Mouse (Mus musculus) mature B cell (primary cell): ENCODE measurements at regions not wholly inside any gene's neighbourhood (a gene's known extent, or its start where the extent isn't known, plus 50 kb on each side); places are given as distances from the start of the nearest gene placed in this dataset.

Experiments used
- in situ Hi-C: fragments of 300-500 bp; cut with MboI; formaldehyde crosslinking; loops from 2 replicates; pipeline ENCODE4 v1.14.3; 2019

DNA sequence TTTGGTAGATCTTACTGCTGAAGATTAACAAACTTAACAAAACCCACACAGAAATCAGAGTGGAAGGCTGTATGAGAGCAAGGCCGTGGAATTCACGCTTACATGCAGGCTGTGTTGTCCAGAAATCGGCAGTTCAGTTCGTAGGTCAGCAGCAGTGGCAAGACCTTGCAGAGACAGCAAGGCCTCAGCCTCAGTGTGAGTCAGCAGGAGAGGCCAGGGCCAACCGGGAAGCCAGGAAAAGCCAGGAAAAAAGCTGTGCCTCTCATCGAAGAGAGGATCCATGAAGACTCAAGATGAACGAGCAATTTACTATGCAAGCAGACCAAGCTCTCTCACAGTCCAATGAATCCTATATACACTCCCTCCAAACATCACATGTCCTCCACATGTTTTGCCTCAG, 103.4 kb upstream of the 1700021F07Rik start:
- in situ Hi-C loops: no loop called here

DNA sequence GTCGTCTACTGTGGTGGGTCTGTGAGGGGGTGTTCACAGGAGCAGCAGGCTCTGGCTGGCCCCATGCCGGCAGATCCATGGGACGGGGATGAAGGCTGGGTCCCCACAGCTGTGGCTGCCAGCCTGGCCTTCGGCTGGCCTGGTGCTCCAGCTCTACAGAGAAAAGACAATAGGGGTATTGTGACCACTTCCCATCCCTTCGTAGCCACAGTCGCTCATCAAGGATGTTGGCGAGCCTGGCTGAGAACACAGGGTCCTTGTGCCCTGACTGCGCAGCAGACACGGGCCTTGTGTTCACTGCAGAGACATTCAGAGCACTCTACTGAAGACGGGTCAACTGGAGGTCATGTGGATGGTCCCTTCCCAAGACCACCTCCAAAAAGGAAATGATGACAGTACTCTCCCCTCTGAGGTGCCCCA, 102.4 kb upstream of the 1700021F07Rik start:
- in situ Hi-C loops: no loop called here

DNA sequence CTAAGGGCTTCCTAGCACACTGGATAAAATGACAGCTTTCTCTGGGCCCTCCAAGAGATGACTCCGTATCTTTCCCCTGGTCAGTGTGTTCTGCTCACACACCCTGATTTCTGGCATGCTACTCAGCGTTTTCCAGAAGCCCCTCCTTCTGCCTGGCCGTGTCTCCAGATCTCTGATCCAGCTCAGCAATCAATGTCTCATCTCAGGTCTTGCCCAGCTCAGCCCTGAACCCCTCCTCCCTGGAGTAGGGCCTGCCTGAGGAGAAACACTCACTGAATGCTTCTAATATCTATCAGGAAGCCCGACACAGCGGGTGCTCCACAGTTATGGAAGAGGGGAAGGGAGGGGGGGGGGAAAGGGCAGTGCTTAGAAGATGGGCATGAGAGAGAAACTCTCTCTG, 101.9 kb upstream of the 1700021F07Rik start:
- in situ Hi-C loops: no loop called here

DNA sequence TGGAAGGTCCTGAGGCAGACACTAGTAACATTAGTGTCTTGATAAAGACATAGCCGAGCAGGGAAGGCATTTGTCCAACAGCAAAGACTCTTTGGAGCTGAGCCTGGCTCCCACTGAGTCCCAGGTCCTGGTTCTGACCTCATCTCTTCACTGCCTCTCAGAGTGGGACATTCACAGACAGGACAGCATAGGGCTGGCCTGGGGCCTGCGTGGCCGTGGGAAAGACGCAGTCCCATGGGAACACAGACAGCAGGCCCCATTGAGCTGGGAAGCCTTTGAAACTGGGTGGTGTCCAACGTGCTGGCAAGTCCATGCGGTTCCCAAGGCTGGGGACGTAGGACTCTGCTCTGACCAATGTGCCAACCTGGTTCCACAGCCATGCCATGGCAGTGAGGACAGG, 97.5 kb upstream of the 1700021F07Rik start:
- in situ Hi-C loops: no loop called here

DNA sequence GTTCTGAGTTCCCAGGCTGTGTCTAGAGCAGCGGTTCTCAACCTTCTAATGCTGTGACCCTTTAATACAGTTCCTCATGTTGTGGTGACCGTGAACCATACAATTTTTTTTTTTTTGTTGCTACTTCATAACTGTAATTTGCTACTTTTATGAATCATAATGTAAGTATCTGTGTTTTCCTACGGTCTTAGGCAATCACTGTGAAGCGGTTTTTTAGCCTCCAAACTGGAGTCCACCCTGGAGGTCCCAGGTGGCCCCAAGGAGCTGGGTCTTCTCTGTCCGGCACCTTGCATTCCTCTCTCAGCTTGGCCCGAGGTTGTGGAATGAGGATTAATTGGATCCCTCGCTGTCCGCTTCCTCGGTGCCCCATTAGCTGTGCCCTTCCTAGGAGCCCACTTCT, 96.6 kb upstream of the 1700021F07Rik start:
- in situ Hi-C loops: no loop called here

DNA sequence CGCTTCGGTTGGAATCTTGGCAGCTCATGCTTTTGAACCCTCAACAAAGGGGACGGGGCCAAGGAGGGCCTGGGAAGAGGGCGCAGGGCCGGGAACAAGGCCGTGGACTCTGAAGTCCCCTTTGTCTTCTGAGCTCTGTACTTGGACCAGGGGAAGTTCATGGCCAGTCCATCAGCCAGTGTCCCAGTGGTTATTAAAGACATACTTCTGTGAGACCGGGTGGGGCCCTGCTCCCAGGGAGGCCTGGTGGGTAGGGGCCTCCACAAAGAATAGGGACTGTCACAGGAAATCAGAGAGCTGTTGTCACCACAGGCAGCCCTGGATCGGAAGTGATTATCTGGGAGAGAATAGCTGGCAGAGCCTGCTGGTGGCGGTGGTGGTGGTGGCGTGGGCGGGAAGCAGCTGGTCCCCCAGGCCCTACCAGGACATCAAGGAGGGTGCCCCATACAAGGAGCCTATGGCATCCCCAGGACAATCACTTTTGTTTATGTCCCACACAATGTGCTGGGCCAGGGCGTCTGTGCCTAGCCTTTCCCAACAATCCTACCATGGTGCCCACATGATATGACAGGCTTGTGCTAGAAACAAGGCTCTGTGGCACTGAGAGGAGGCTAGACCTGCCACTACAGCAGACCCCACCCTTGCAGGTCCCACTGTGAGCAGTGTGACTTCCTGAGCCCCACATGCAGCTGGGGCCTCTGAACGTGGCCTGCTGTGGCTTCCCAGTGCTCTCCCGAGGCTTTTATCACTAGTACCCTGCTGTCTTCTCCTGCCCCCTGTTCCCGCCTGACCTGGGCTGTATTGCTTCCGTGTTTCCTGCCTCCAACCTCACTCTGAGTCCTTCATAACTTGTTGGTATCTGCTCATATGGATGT, 96.0 kb upstream of the 1700021F07Rik start:
- in situ Hi-C loops: no loop called here

DNA sequence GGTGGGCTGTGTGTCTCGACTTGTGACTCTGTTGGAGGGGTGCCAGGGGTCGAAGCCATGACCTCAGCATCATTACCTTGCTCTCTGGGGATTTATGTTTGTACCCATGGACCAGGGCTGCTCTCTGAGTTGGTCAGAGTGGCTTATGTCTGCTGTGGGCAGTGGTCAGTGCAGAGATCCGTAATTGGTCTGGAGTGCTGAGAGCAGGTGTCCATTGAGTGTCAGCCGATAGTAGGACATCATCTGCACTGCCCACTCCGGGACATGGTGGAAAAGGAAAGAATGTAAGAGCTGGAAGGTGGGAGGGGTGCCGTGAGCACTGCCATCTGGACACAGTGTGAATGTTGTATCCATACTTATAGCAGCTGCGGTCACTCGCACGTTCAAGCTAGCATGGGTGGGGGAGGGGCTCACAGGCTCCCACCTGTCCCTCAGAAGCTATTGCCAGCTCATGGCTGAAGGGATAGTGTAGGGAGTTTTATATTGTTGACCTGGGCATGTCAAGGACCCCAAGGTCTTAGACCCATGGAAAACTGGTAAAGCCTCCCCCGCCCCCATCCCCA, 94.4 kb upstream of the 1700021F07Rik start:
- in situ Hi-C loops: no loop called here

DNA sequence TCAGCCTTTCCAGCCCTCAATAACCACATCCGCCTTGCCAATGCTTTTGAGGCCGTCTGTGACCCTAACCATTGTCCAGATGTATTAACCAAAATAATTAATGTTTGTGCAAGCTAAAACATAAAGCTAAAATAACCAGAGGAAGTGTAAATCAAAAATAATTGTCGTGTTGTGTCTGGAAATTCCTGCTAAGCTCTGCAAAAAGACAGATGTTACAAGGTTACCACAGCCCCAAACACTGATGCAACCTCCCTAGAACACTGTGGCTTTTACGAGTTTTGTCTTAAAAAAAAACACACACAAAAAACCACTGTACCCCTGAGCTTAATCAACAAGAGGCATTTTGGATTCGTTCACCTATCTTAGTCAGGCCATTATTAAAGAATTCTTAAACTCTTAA, 90.5 kb upstream of the 1700021F07Rik start:
- in situ Hi-C loops: no loop called here

DNA sequence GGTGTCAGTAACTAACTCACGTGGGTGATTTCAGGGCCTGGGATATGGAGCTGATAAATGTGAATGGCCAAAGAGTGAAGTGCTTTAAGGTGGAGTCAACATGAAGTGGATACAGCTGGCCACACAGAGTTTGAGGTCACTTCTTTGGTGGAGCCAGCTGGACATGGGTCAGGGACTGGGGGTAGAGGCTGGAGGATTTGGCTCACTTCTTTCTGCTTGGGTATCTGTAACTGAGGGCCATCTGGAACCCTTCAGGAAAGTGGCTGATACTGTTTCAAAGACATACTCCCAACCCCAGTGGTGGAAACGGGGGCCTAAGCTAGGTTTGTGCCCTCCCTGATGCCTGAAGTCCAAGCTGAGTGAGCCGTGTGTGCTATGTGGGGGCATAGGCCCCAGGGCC, 90.1 kb upstream of the 1700021F07Rik start:
- in situ Hi-C loops: no loop called here

DNA sequence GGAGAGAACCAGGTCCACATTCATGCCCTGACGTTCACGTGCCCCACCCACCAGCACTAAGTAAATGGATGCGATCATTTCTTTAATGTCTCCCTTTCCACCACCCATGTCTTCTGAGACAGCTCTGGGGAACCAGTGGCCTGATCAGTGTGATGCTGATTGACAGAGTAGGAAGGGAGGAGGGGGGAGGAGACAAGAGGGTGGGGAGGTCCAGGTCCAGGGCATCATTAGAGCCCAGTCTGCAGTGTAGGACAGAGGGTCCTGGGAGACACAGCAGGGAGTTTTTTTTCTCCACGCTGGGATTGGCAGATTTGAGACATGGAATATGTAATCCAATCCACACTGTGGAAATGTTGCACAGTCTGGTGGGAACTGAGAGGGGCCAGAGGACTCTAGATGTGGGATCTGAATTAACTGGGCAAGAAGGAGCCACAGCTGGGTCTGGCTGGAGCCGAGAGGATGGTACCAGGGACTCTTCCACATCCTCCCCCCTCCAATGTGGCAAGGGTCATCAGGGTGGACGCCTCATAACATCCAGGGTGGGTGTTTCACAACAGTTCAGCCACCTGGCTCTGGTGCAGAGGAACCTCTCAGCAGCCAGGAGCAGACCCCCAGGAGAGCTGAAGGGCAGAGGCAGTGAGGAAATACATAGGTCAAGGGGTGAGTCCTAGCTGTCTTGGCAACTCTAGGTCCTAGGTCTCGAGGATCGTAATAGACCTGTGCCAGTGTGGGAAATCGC, 89.3 kb upstream of the 1700021F07Rik start:
- in situ Hi-C loops: no loop called here

DNA sequence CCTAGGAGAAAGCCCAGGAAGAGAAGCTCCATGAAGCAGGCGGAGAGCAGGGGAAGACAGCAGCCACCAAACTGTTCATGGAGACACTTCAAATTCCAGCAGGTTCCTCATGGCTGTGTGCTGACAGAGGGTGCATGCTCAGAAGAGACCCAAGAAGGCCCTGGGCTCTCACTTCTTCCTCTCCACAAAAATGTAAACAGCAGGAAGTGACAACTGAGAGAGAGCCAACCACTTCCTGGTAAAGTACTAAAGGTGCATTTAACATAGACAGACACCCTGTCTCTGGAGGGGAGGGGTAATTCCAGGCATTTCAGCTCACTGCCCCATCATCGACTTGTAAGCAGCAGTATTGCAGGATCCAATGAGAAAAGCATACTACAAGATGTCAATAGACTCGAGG, 85.8 kb upstream of the 1700021F07Rik start:
- in situ Hi-C loops: no loop called here

DNA sequence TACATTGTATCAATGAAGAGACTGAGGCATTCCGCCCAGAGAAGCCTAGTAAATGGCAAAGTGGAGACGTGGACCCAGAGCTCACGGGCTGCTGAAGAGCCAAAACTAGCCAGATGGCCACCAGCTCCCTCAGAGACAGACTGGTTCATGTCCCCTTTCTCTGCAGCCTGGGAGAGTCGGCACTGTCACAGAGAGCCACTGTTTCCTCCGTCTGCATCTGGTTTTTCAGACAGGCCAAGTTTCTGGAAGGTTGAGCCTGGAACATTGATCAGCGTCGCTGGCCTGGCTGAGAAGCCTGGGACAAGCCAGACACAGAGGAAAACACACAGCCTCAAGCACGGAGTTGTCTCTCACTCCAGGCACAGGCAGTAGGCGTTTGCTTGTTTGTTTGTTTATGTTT, 83.4 kb upstream of the 1700021F07Rik start:
- in situ Hi-C loops: no loop called here

DNA sequence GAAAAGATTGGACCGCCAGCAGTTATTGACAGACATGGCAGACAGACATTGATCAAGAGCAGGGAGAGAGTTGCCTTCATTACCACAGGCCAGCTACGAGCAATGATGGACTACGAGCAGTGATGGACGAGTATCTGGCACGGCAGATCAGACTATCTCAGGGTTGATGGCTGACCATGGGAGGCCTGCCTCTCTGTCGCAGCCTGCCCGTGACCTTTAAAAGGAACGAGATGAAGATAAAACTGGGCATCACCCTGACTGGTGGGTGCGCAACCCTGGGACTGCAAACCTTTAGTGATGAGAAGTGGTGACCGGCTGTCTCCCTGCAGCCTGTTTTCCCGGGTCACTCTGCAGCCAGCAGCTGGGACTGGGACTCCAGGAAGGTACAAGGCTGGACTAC, 80.3 kb upstream of the 1700021F07Rik start:
- in situ Hi-C loops: no loop called here

DNA sequence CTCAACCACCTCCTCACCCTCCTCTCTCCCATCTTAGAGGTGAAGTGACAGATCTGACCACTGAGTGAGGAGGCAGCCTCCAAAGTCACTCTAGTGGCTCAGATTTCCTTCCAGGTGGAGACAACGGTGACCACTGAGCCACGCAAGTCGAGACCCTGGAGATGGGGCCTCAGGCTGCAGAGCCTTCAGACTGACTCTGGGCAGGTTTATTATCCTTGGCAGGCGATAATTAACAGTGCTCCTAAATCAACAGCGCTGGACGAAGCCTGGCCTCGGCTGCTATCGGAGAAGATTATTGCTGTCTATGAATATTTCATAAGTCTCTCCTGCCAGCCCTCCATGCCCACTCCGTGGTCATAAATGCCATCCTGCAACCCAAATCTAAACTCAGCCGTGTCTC, 79.1 kb upstream of the 1700021F07Rik start:
- in situ Hi-C loops: no loop called here

DNA sequence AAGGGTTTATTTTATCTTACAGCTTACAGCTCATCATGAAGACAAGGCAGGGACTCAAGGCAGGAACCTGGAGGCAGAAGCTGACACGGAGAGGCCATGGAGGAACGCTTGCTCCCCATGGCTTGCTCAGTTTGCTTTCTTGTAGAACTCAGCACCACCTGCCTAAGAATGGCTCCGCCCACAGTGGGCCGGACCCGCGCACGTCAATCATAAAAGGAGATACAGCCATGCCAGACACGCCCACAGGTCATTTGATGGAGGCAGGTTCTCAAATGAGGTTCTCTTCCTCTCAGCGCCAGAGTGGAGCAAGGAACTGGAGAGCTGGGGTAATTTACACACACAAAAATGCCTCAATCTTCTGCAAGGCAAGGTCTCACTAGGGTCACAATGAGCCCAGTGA, 78.0 kb upstream of the 1700021F07Rik start:
- in situ Hi-C loops: no loop called here

DNA sequence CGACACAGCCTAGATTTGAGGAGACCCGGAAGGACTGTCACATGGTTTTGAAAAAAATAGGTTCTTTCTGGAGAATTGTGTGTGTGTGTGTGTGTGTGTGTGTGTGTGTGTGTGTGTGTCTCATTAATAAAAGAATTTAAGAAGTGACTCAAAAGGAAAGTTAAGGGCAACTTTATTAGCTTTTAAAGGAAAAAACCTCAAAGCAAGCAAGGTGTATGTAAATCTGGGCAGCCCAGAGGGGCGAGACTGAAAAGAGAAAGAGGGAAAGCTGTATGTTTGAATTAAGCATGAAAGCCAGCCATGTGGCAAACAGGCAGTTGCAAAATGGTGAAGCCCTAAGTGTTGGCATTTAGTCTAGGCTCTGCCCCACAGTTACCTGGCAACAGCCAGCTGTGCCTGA, 77.3 kb upstream of the 1700021F07Rik start:
- in situ Hi-C loops: no loop called here

DNA sequence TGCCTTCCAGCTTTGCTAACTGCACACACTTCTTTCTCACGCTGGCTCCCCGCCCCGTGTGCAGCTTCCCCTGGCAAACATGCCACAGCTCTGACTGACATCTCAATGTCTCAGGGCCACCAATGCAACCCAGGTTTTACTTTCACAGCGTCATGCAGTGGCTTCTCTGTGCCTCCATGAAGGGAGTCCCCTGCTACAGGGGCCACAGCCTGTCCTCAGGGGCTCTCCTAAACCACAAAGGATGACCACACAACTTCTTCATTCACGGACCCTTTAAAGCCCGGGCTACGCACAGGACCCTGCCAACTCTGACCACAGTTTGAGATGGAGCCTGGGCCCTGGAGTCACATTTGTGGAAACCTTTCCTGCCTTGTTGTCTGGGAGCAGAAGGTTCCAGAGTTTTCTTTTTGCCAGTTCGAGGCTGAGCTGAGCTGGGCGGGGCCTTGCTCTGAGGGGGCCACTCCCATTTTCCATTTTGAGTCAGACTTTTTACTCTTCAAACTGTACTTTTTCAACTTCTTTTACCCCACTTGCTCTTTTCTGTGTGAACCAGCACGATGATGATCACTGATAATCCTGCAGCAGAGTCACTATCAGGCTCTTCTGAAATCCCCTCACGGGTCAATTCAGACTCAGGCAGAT, 73.7 kb upstream of the 1700021F07Rik start:
- in situ Hi-C loops: no loop called here

DNA sequence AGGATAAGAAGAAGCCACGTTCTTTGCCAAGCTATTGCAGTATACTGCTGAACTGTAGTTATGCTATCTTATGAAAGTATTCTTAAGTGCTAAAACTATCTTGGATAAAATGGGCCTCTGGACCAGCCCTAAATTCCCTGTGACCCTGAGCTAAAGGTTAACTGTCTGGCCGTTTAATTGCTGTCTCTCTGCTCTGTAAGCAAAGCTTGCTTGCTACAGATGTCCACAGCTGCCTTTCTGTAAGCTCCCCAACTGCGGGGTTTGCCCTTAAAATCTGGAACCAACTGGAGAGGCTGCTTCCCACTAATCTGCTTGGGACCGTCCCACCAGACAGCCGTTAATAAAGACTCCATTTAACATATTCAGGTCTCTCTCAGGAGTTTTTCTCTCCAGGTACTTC, 73.2 kb upstream of the 1700021F07Rik start:
- in situ Hi-C loops: no loop called here

DNA sequence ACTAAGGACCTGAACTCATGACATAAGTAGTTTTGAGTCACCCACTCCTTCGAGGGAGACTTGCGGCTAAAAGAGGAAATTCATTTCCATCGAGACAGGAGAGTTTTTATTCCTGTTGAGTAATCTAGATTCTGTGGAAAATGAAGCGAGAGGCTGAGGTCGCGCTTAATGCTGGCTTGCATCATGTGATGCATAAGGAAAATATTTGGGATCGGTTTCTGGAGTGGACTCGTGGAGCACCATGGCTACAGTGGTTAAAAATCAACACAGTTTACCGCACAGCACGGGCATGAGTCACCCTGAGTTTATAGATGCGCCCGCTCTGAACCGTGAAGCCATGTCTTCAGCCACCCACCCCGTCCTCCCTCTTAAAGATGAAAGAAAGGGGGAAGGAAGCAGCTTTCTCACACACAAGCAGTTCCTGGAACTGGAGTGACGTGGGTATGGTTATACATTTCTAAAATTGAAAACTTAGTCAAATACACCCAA, 70.3 kb upstream of the 1700021F07Rik start:
- in situ Hi-C loops: loop anchor here (5.0 kb wide), 1 partner anchor 230 kb away; no protein-coding TSS in a partner anchor

DNA sequence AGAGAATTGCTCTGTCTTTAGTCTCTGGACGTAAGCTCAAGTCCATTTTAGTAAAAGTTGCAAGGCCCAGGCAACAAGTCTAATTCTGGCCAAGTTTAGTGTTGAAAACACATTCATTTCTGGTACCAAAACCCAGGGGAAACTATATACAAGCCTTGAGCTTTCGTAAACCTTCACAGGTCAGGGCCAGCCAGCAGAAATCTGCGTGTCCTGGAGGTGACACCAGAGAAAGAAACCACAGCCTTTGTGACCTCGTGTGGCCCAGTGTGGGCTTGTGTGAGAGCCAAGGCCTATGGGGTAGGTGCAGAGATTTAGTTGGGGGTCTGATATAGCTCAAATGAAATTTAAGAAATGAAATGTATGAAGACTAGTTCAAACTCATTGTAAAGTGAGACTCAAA, 69.6 kb upstream of the 1700021F07Rik start:
- in situ Hi-C loops: loop anchor here (5.0 kb wide), 1 partner anchor 230 kb away; no protein-coding TSS in a partner anchor

DNA sequence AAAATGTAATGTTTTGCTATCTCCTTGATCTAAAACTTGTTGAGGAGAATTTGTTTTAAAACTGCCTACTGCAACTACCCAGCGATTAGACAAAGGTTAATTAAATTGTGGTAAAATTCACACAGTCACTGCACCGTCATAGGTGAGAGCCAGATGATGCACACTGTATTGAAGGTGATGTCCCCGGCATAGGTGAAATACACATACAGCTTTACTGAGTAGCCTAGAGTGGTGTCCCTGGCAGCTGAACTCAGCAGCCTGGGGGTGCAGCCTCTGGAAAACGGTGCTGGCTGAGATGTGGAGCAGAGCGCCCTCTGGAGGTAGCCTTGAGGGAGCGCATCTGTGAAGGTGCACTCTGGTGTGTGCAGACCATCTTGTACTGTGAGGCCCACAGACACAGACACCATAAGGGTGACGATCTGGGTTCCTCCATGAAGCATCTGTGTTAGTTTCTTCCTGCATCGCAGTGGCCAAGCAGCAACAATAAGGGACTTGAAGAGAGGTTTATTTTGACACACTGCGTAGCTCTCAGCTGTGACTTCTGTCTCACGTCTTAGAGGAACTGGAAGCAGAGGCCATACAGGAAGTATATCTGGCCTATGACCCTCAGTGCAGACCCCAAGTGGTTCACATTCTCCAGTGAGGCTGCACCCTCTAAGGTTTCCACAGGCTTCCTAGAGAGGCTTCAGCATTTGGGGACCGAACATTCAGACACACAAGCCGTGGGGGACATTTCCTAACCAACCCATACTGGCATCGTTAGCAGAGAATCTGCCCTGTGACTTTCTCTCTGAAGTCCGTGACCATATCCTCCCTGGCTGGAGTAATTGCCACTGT, 68.6 kb upstream of the 1700021F07Rik start:
- in situ Hi-C loops: loop anchor here (5.0 kb wide), 1 partner anchor 231 kb away; no protein-coding TSS in a partner anchor
